Mouse (Mus musculus) liver, adult 2 months (tissue): ENCODE measurements at regions not wholly inside any gene's neighbourhood (a gene's known extent, or its start where the extent isn't known, plus 50 kb on each side); places are given as distances from the start of the nearest gene placed in this dataset.

Source experiments
- CTCF ChIP-seq: fragments of 200-500 bp; IDR thresholded peaks from 2 replicates; pipeline ENCODE4 v1.5.1; 2011; ENCODE audit warnings: low read depth, low read length, control low read depth
- POLR2A ChIP-seq: fragments of 200-500 bp; IDR thresholded peaks from 2 replicates; pipeline ENCODE4 v1.6.1; 2011; ENCODE audit warnings: low read length, control low read depth; ENCODE audit not compliant: insufficient read depth; ENCODE audit errors: extremely low read depth

DNA sequence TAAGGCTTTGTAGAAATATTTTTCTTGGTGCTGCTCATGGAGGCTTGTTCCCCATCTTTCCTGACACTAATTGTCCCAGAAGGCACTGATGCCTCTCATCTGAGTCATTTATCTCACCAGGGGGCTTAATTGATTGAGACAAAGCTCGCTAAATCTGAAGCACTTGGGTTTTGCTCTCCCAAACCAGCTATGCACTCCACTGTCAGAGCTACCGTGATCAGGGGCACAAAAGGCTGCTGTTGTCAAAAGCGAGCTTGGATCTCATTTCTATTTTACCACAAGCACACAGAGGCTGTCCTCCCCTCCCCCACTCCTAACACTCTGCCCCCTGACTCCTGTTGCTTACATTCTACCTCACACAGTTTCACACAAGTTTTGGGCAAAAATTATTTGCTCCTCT is 443.5 kb upstream of the Nr2f1 start:
- no peak for TF ChIP-seq POLR2A
- no peak for TF ChIP-seq CTCF
